Mouse (Mus musculus) heart, adult 2 months (tissue): ENCODE measurements at regions not wholly inside any gene's neighbourhood (a gene's known extent, or its start where the extent isn't known, plus 50 kb on each side); places are given as distances from the start of the nearest gene placed in this dataset.
"Not testable (repeated sequence)": the region's sequence is repeated elsewhere in the genome, so short reads cannot be mapped to it uniquely, and the experiment has no call there.

ENCODE experiments used
- EP300 ChIP-seq: fragments of 200-500 bp; IDR thresholded peaks from 2 replicates; pipeline ENCODE4 v1.6.1; 2011; ENCODE audit warnings: low read depth, low read length, control low read depth; ENCODE audit not compliant: insufficient read depth
- POLR2A ChIP-seq: fragments of 200-500 bp; IDR thresholded peaks from 2 replicates; pipeline ENCODE4 v1.6.1; 2011; ENCODE audit warnings: mild to moderate bottlenecking, low read depth, low read length, control low read depth; ENCODE audit not compliant: insufficient read depth

GRCm38 (mm10) chr8:57400171-57400570, 55.6 kb upstream of the Scrg1 start:
- not testable (repeated sequence) for TF ChIP-seq EP300, POLR2A
